Mouse (Mus musculus) embryonic facial prominence, embryonic 15.5 days (tissue): Measurements from ENCODE around the gene Abr. TPM values are rescaled to one million over a fixed set of nuclear protein-coding genes. Genes with fewer than 3 reads are reported as not detected.

Experiments
- ATAC-seq: fragments of 200-750 bp; cut with Nextera tagmentation; 2 replicates; pipeline ENCODE4 v1.8.0; 2017; ENCODE audit warnings: low read depth, moderate TSS enrichment; ENCODE audit not compliant: insufficient number of reproducible peaks, low FRiP score, low TSS enrichment
- H3K27ac ChIP-seq: fragments of 300-500 bp; sonication (generic); replicated peaks from 2 replicates; pipeline ENCODE4 v1.5.1; 2015; ENCODE audit warnings: mild to moderate bottlenecking, inconsistent platforms
- H3K27me3 ChIP-seq: fragments of 300-500 bp; sonication (generic); 2 replicates; pipeline ENCODE4 v1.6.1; 2015; ENCODE audit warnings: inconsistent platforms
- H3K36me3 ChIP-seq: fragments of 300-500 bp; sonication (generic); 2 replicates; pipeline ENCODE4 v1.6.1; 2015; ENCODE audit warnings: mild to moderate bottlenecking, inconsistent platforms
- H3K4me1 ChIP-seq: fragments of 300-500 bp; sonication (generic); 2 replicates; pipeline ENCODE4 v1.6.1; 2015; ENCODE audit warnings: inconsistent platforms
- H3K4me2 ChIP-seq: fragments of 300-500 bp; sonication (generic); replicated peaks from 2 replicates; pipeline ENCODE4 v1.6.1; 2015; ENCODE audit warnings: mild to moderate bottlenecking, inconsistent platforms
- H3K4me3 ChIP-seq: fragments of 300-500 bp; sonication (generic); replicated peaks from 2 replicates; pipeline ENCODE4 v1.5.1; 2015; ENCODE audit warnings: mild to moderate bottlenecking, inconsistent platforms
- H3K9ac ChIP-seq: fragments of 300-500 bp; sonication (generic); 2 replicates; pipeline ENCODE4 v1.6.1; 2015; ENCODE audit warnings: inconsistent platforms
- H3K9me3 ChIP-seq: fragments of 300-500 bp; sonication (generic); replicated peaks from 2 replicates; pipeline ENCODE4 v1.6.1; 2016; ENCODE audit warnings: inconsistent platforms
- WGBS: fragments of 180-500 bp; shearing (Covaris S2); methylation state at CpG from one replicate; pipeline ENCODE4 v1.1.7; 2015; 5-methylcytosine and 5-hydroxymethylcytosine counted together
- polyA plus RNA-seq: library from polyadenylated mRNA; unstranded; fragments of >200 nt; fragmentation: Nextera tagmentation; extraction: Ambion mirVana; gene quantifications from 2 replicates; pipeline ENCODE4 v1.2.1, GENCODE M21; 2015

Abr gene
- polyA plus RNA-seq, 1 experiment from 2014 or later = 42.6 TPM

GRCm38 (mm10) chr11:76532001-76532400 lies 90.1 kb downstream of the Abr start:
- ATAC-seq = no peak

GRCm38 (mm10) chr11:76530966-76531678 lies 91.0 kb downstream of the Abr start:
- H3K4me1 ChIP-seq = no peaks in the 10 kb centered on the region
- H3K9me3 ChIP-seq = no peaks in the 10 kb centered on the region
- H3K9ac ChIP-seq = no peak overlapping the region
- ATAC-seq = no peak; the same call in 1 of the 2 replicates
- no peak overlapping the region for H3K4me2 ChIP-seq
- WGBS = 45% methylated on average over 7 of the region's 7 CpGs
- no peaks in the 10 kb centered on the region for H3K27me3 ChIP-seq
- H3K27ac ChIP-seq = no peak overlapping the region
- H3K4me3 ChIP-seq = no peak overlapping the region
- no peaks in the 10 kb centered on the region for H3K36me3 ChIP-seq

More at GRCm38 (mm10) chr11:76532001-76532400, 90.1 kb downstream of the Abr start:
- Histone ChIP-seq H3K4me2 (no peak overlapping the region), H3K4me3 (no peak overlapping the region), H3K27me3 (no peaks in the 10 kb centered on the region), H3K9me3 (no peaks in the 10 kb centered on the region), H3K9ac (no peak overlapping the region), H3K27ac (no peak overlapping the region), H3K36me3 (no peaks in the 10 kb centered on the region), H3K4me1 (no peaks in the 10 kb centered on the region)
- WGBS = 84% methylated on average over 7 of the region's 7 CpGs

GRCm38 (mm10) chr11:76530168-76530935 lies 91.8 kb downstream of the Abr start:
- Histone ChIP-seq H3K4me3 (no peak overlapping the region), H3K4me1 (0 out of 2 replicates have a peak, but pooled peaks cover 2% of the 10 kb centered on the region), H3K27ac (no peak overlapping the region), H3K9ac (no peak overlapping the region), H3K36me3 (no peaks in the 10 kb centered on the region), H3K4me2 (no peak overlapping the region), H3K27me3 (no peaks in the 10 kb centered on the region), H3K9me3 (no peaks in the 10 kb centered on the region)
- 72% methylated on average over 15 of the region's 15 CpGs for WGBS
- ATAC-seq = no peak

- Histone ChIP-seq H3K4me1 (peaks cover 6% of the 10 kb centered on the region; the same call in 1 of the 2 replicates), H3K27me3 (no peaks in the 10 kb centered on the region), H3K36me3 (no peaks in the 10 kb centered on the region)
Observed at GRCm38 (mm10) chr11:76529352-76530141, 92.6 kb downstream of the Abr start.

GRCm38 (mm10) chr11:76525646-76526351 lies 96.3 kb downstream of the Abr start:
- no peak overlapping the region for H3K4me2 ChIP-seq
- H3K27me3 ChIP-seq = no peaks in the 10 kb centered on the region
- no peak overlapping the region for H3K9ac ChIP-seq
- H3K4me1 ChIP-seq = peaks cover 6% of the 10 kb centered on the region; the same call in 1 of the 2 replicates
- ATAC-seq = no peak
- no peak overlapping the region for H3K4me3 ChIP-seq
- no peak overlapping the region for H3K27ac ChIP-seq
- WGBS = 51% methylated on average over 4 of the region's 4 CpGs
- H3K36me3 ChIP-seq = no peaks in the 10 kb centered on the region
- H3K9me3 ChIP-seq = no peaks in the 10 kb centered on the region

More at GRCm38 (mm10) chr11:76529352-76530141, 92.6 kb downstream of the Abr start:
- Histone ChIP-seq H3K9me3 (no peaks in the 10 kb centered on the region), H3K27ac (no peak overlapping the region), H3K4me3 (no peak overlapping the region), H3K9ac (no peak overlapping the region), H3K4me2 (no peak overlapping the region)
- 56% methylated on average over 6 of the region's 6 CpGs for WGBS
- ATAC-seq = no peak

GRCm38 (mm10) chr11:76524947-76525346 lies 97.2 kb downstream of the Abr start:
- Histone ChIP-seq H3K27me3 (no peaks in the 10 kb centered on the region), H3K4me1 (peaks cover 6% of the 10 kb centered on the region; the same call in 1 of the 2 replicates), H3K36me3 (no peaks in the 10 kb centered on the region), H3K4me3 (no peak overlapping the region), H3K9me3 (no peaks in the 10 kb centered on the region), H3K9ac (no peak overlapping the region), H3K27ac (no peak overlapping the region), H3K4me2 (no peak overlapping the region)
- no peak for ATAC-seq
- 19% methylated on average over 8 of the region's 8 CpGs for WGBS

- H3K4me3 ChIP-seq = no peak overlapping the region
- peaks cover 6% of the 10 kb centered on the region; the same call in 1 of the 2 replicates for H3K4me1 ChIP-seq
- 41% methylated on average over 4 of the region's 4 CpGs for WGBS
- H3K9me3 ChIP-seq = no peaks in the 10 kb centered on the region
- H3K4me2 ChIP-seq = no peak overlapping the region
- H3K27me3 ChIP-seq = no peaks in the 10 kb centered on the region
- ATAC-seq = no peak
- no peaks in the 10 kb centered on the region for H3K36me3 ChIP-seq
- H3K9ac ChIP-seq = no peak overlapping the region
- no peak overlapping the region for H3K27ac ChIP-seq
Observed at GRCm38 (mm10) chr11:76523356-76523755, 98.8 kb downstream of the Abr start.

- H3K4me3 ChIP-seq = no peak overlapping the region
- H3K9me3 ChIP-seq = no peaks in the 10 kb centered on the region
- 87% methylated on average over 6 of the region's 6 CpGs for WGBS
- no peaks in the 10 kb centered on the region for H3K27me3 ChIP-seq
- no peak overlapping the region for H3K27ac ChIP-seq
- H3K9ac ChIP-seq = no peak overlapping the region
- no peak for ATAC-seq
- no peak overlapping the region for H3K4me2 ChIP-seq
- no peaks in the 10 kb centered on the region for H3K36me3 ChIP-seq
- peaks cover 6% of the 10 kb centered on the region; the same call in 1 of the 2 replicates for H3K4me1 ChIP-seq
Observed at GRCm38 (mm10) chr11:76520889-76521288, 101.2 kb downstream of the Abr start.

GRCm38 (mm10) chr11:76518613-76519012 lies 103.5 kb downstream of the Abr start:
- no peak for ATAC-seq
- H3K27me3 ChIP-seq = no peaks in the 10 kb centered on the region
- peaks cover 10% of the 10 kb centered on the region; the same call in 1 of the 2 replicates for H3K4me1 ChIP-seq
- H3K9me3 ChIP-seq = no peaks in the 10 kb centered on the region
- no peak overlapping the region for H3K4me3 ChIP-seq
- no peak overlapping the region for H3K4me2 ChIP-seq
- no peak overlapping the region for H3K27ac ChIP-seq
- WGBS = 75% methylated on average over 5 of the region's 5 CpGs
- H3K36me3 ChIP-seq = no peaks in the 10 kb centered on the region
- no peak overlapping the region for H3K9ac ChIP-seq

GRCm38 (mm10) chr11:76518125-76518524 lies 104.0 kb downstream of the Abr start:
- no peak overlapping the region for H3K9ac ChIP-seq
- H3K36me3 ChIP-seq = no peaks in the 10 kb centered on the region
- H3K4me1 ChIP-seq = peaks cover 10% of the 10 kb centered on the region; the same call in 1 of the 2 replicates
- no peak overlapping the region for H3K4me2 ChIP-seq
- ATAC-seq = no peak
- WGBS = 85% methylated on average over 4 of the region's 4 CpGs
- H3K9me3 ChIP-seq = no peaks in the 10 kb centered on the region
- no peaks in the 10 kb centered on the region for H3K27me3 ChIP-seq
- H3K4me3 ChIP-seq = no peak overlapping the region
- H3K27ac ChIP-seq = no peak overlapping the region
